Mouse (Mus musculus) testis, adult 2 months (tissue): ENCODE data around the gene Zfp709.
"Not testable (repeated sequence)": the region's sequence is repeated elsewhere in the genome, so short reads cannot be mapped to it uniquely, and the experiment has no call there.

ENCODE experiments used
- CTCF ChIP-seq: fragments of 200-500 bp; IDR thresholded peaks from 2 replicates; pipeline ENCODE4 v1.5.1; 2012; ENCODE audit warnings: low read depth, mild to moderate bottlenecking, inconsistent platforms, low read length, moderate library complexity; ENCODE audit not compliant: control insufficient read depth, insufficient read depth, insufficient replicate concordance
- POLR2A ChIP-seq: fragments of 200-500 bp; IDR thresholded peaks from 2 replicates; pipeline ENCODE4 v1.6.1; 2012; ENCODE audit warnings: low read depth, mild to moderate bottlenecking, inconsistent platforms, low read length, moderate library complexity; ENCODE audit not compliant: control insufficient read depth

DNA sequence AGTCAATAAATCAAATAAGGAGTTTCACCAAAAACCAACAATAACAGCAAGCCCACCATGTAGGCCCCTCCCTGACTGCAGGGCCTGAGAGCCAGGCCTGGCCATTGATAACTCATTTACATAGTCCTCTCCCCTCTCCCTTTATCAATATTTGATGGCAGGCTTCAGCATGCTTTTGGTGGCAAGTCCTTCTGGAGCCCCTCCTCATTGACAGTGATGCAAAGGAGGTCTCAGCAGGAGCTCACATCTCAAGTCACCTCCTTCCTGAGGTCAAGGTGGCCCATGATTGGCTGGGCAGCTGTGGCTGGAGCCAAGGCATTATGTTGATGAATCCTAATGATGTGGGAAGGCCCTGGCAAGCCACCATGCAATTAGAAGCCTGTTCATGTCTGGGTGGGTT is 19.8 kb upstream of the Zfp709 start:
- TF ChIP-seq POLR2A, CTCF: not testable (repeated sequence)
